Mouse (Mus musculus) limb, embryonic 10.5 days (tissue): ENCODE measurements around the gene Ccdc130. TPM values are rescaled to one million over a fixed set of nuclear protein-coding genes. Genes with fewer than 3 reads are reported as not detected.

Experiments
- DNase-seq: peaks from one replicate; pipeline ENCODE4 v3.0.0-alpha.2; 2017; ENCODE audit warnings: low spot score
- H3K27ac ChIP-seq: fragments of 300-500 bp; sonication (generic); 2 replicates; pipeline ENCODE4 v1.5.1; 2016; ENCODE audit warnings: mild to moderate bottlenecking
- H3K27me3 ChIP-seq: fragments of 300-500 bp; sonication (generic); 2 replicates; pipeline ENCODE4 v1.6.1; 2016; ENCODE audit warnings: low read depth, mild to moderate bottlenecking; ENCODE audit not compliant: poor library complexity, severe bottlenecking
- H3K36me3 ChIP-seq: fragments of 300-500 bp; sonication (generic); 2 replicates; pipeline ENCODE4 v1.6.1; 2016; ENCODE audit warnings: mild to moderate bottlenecking, moderate library complexity
- H3K4me1 ChIP-seq: fragments of 300-500 bp; sonication (generic); 2 replicates; pipeline ENCODE4 v1.6.1; 2016
- H3K4me3 ChIP-seq: fragments of 300-500 bp; sonication (generic); 2 replicates; pipeline ENCODE4 v1.5.1; 2016; ENCODE audit warnings: mild to moderate bottlenecking, moderate library complexity
- H3K9me3 ChIP-seq: fragments of 300-500 bp; sonication (generic); replicated peaks from 2 replicates; pipeline ENCODE4 v1.6.1; 2016; ENCODE audit warnings: mild to moderate bottlenecking
- WGBS: fragments of 180-500 bp; shearing (Covaris S2); methylation state at CpG from one replicate; pipeline ENCODE4 v1.1.7; 2016; 5-methylcytosine and 5-hydroxymethylcytosine counted together
- polyA plus RNA-seq: library from polyadenylated mRNA; unstranded; fragments of >200 nt; fragmentation: Nextera tagmentation; extraction: Ambion mirVana; gene quantifications from 2 replicates; pipeline ENCODE4 v1.2.1, GENCODE M21; 2016

The Ccdc130 gene
- polyA plus RNA-seq, 1 experiment from 2014 or later, result 22.9 TPM

DNA sequence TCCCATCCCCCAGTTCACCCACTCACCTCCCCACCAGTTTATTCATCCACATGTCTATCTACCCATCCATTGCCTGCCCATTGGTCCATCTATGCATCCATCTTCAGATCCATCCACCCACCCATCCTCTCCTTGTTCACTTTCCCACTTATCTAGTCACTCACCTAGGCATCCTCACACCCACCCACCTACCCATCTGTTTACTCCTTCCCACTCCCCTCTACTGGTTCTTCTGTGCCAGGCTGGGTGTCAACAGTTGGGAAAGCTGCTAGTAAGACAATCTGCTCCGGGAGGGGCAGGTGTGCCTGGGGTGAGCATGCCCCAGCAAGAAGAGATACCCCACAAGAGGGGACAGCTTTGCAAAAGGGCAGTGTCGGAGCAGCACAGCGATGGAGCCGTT, 9.1 kb downstream of the Ccdc130 start:
- Histone ChIP-seq H3K9me3 (no peaks in the 10 kb centered on the region), H3K4me1 (peaks cover 21% of the 10 kb centered on the region), H3K4me3 (no peak overlapping the region), H3K27ac (no peak overlapping the region), H3K36me3 (peaks cover 82% of the 10 kb centered on the region), H3K27me3 (no peaks in the 10 kb centered on the region)
- no peak for DNase-seq
- 91% methylated on average over 4 of the region's 4 CpGs for WGBS

DNA sequence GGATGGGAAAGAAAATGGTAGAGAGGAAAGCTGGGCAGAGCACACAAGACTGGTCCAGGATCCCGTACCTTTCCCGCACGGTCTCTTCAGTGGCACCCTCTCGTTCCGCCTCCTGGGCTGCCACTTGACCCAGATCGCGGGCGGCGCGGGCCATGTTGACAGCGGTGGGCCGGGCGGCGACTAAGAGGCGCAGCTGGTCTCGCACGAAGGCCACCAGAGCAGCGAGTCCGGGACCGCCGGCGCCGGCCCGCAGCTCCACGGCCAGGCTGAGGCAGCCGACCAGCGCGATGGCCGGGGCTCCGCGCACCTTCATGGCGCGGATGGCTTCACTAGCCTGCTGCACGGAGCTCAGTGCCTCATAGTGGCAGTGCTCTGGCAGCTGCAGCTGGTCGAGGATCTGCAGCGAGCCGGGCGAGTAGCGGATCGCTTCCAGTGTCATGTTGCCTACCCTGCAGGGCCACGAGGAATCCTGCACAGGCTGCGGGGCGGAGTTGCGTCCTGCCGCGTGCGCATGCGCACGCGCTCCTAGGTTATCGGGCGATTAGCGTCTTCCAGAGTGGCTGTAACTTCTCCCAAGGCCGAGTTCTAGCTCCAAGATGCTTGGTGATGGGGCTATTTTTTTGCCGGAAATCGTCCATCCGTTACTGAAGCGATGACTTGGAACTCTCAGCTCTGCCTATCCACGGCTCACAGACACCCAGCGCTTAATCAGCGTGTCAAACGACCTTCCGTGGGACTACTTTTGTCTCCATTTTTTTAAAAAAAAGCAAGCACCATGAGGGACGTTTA, 13.2 kb downstream of the Ccdc130 start, which contains the start of gene Mri1:
Mri1 (minus strand) TSS at position 505 of the 789 bp plus-strand sequence.
- Histone ChIP-seq H3K4me1 (peaks cover 25% of the 10 kb centered on the region), H3K9me3 (no peaks in the 10 kb centered on the region), H3K27ac (peak within 1 kb of the TSS; percentile 91), H3K36me3 (peaks cover 81% of the 10 kb centered on the region), H3K4me3 (peak within 1 kb of the TSS; percentile 87), H3K27me3 (no peaks in the 10 kb centered on the region)
- DNase-seq, result peak; percentile 90
- under 1% methylated on average over 64 of the region's 64 CpGs for WGBS

DNA sequence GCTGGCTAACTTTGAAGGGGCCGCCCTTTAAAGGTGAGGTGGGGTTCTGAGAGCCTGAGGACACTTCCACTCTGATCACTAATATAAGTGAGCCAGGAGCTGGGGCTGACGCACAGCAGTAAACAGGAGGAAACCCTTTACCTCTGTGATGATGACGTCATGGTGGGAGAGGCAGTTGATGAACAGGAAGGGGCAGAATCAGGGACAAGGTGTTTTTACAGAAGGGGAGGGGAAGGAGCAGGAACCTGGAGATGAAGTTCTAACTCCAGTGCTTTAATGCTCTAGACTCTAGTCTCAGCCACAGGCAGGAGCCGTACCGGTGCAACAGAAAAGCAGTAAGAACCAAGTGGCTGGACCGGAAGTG, 13.7 kb downstream of the Ccdc130 start:
- H3K4me3 ChIP-seq, result peak overlapping the region; percentile 87
- DNase-seq, result no peak
- WGBS, result 14% methylated on average over 6 of the region's 6 CpGs
- H3K27ac ChIP-seq, result peak overlapping the region; percentile 91
- peaks cover 25% of the 10 kb centered on the region for H3K4me1 ChIP-seq
- H3K36me3 ChIP-seq, result peaks cover 81% of the 10 kb centered on the region
- H3K27me3 ChIP-seq, result no peaks in the 10 kb centered on the region
- H3K9me3 ChIP-seq, result no peaks in the 10 kb centered on the region

DNA sequence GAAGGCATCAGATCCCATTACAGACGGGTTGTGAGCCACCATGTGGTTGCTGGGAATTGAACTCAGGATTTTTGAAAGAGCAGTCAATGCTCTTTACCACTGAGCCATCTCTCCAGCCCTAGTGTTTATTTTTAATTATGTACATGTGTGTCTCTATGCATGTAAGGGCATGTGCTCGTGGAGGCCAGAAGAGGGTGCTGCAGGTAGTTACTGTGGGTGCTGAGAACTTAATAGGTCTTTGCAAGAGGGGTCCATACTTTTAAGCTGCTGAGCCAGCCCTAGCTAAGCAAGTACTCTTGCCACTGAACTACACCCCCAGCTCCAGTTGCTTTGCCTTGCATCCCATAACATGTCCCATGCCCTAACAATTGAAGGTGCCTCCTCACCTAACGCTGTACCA, 14.3 kb downstream of the Ccdc130 start:
- Histone ChIP-seq H3K9me3 (no peaks in the 10 kb centered on the region), H3K36me3 (peaks cover 81% of the 10 kb centered on the region), H3K4me1 (peaks cover 25% of the 10 kb centered on the region), H3K27ac (peak overlapping the region; percentile 91; the same call in 1 of the 2 replicates), H3K27me3 (no peaks in the 10 kb centered on the region), H3K4me3 (peak overlapping the region; percentile 87)
- no peak for DNase-seq
- WGBS, result 87% methylated on average over 3 of the region's 3 CpGs

DNA sequence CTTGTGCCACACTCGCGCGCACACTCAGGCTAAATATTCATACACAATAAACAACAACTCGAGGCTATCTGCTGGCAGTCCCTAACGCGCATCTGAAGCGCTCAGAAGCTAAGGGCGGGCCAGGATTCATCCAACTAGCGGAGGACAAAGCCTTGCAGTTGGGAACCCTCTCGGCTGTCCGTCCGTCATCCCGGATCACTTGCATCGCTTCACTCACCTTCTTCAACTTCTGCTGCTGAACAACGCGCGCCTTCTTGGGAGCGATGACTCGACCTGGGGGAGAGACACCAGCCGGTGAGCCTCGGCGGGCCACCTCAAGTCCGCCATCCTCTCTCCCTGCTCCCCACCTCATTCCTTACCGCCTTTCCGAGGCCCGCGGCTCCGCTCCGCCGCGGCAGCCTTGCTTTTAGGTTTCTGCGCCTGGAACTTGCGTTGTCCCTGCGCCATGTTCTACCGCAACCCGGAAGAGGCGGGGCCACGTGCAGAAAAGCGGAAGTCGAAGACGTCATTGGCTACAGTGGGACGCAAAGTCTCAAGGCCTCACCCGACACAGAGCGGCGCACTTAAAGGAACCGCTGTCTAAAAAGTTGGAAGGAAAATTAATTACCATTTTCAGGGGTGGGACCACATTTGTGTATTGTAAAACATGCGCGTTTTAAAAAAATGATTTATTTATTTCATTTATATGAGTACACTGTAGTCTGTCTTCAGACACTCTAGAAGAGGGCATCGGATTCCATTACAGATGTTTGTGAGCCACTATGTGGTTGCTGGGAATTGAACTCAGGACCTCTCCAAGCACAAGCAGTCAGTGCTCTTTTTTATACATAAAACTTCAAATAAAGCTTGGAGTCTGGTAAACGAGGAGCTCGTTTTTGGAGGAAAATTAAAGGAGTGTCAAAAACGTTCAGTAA, 20.7 kb downstream of the Ccdc130 start, which contains the start of gene D8Ertd738e:
D8Ertd738e (minus strand) TSS at position 463 of the 914 bp plus-strand sequence.
- DNase-seq, result peak; percentile 90
- Histone ChIP-seq H3K27me3 (no peaks in the 10 kb centered on the region), H3K4me3 (peak within 1 kb of the TSS; percentile 91), H3K4me1 (peaks cover 7% of the 10 kb centered on the region; the same call in 1 of the 2 replicates), H3K36me3 (peaks cover 82% of the 10 kb centered on the region), H3K9me3 (no peaks in the 10 kb centered on the region), H3K27ac (peak within 1 kb of the TSS; percentile 87)
- WGBS, result 4% methylated on average over 52 of the region's 52 CpGs

DNA sequence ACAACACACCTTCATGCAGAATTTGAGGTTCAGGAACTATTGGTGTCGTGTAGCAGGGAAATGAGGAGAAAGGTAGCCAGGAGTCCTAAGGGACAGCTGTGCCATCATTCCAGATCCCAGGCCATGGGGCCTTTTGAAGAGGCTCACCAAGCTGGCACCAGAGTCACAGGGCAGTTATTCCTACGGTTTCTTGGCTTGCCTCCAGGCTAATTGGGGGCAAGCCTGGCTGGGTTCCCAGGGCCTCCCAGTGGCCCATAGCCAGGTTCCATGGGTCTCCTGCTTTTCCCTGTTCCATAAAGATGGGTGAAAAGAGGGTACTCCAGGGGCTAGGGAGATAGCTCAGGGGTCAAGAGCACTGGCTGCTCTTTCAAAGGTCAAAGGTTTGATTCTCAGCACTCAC, 28.4 kb downstream of the Ccdc130 start:
- Histone ChIP-seq H3K27ac (no peak overlapping the region), H3K36me3 (peaks cover 37% of the 10 kb centered on the region), H3K9me3 (no peaks in the 10 kb centered on the region), H3K4me3 (no peak overlapping the region), H3K27me3 (no peaks in the 10 kb centered on the region), H3K4me1 (peaks cover 10% of the 10 kb centered on the region)
- WGBS, result 83% methylated on average over 2 of the region's 2 CpGs
- no peak for DNase-seq

DNA sequence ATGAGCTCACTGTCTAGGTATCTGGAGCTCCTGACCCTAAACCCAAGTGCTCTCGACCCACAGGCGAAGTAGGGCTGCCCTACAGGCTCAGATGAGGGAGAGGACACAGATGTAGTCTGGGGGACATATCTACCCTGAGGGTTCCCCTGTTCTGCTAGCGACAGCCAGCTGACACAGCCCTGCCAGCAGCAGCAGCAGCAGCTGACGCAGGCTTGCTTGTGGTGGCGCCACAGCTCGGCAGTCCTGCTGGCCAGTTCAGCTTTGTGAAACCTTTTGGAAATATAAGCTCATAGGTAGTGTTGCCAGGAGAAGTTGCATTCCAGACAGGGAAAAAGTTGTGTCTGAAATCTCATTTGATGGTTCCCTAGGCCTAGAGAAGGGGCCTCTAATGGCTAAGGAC, 29.0 kb downstream of the Ccdc130 start:
- Histone ChIP-seq H3K27ac (no peak overlapping the region), H3K36me3 (peaks cover 30% of the 10 kb centered on the region), H3K27me3 (no peaks in the 10 kb centered on the region), H3K4me1 (peaks cover 13% of the 10 kb centered on the region), H3K9me3 (no peaks in the 10 kb centered on the region), H3K4me3 (no peak overlapping the region)
- DNase-seq, result no peak
- WGBS, result 62% methylated on average over 6 of the region's 6 CpGs

DNA sequence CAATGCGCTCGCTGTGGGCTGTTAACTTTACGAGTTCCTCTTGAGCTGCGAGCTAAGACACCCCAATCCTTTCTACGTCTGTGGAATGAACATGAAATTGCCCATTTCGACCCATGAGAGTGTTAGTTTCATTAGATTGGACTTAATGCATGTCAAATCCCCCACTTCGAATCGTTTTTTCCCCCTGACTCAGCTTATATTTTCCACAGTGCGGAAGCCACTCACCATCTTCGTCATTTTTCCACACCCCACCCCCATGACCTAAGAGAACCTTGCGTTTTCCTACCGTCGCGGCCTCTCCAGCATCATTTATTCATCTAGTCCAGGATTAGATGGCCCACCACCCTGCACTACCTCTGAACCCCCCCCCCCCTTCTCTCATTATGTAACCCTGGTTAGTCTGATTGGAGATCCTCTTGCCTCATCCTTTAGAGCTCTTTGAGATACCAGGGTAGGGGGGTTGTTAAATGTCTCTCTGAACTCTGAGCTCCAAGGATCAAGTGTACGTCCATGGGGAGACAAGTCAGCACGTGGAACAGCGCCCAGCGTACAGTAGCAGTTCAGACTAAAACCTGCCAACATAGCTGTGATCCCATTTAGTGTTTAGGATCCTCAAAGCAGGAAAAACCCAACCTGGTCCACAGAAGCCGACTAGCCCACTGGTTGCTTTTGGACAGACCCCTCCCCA, 32.5 kb downstream of the Ccdc130 start:
- WGBS, result 28% methylated on average over 19 of the region's 19 CpGs
- Histone ChIP-seq H3K36me3 (peaks cover 24% of the 10 kb centered on the region), H3K27me3 (no peaks in the 10 kb centered on the region), H3K4me1 (peaks cover 27% of the 10 kb centered on the region), H3K9me3 (no peaks in the 10 kb centered on the region), H3K27ac (peak overlapping the region; percentile 96), H3K4me3 (peak overlapping the region; percentile 96)
- DNase-seq, result no peak

DNA sequence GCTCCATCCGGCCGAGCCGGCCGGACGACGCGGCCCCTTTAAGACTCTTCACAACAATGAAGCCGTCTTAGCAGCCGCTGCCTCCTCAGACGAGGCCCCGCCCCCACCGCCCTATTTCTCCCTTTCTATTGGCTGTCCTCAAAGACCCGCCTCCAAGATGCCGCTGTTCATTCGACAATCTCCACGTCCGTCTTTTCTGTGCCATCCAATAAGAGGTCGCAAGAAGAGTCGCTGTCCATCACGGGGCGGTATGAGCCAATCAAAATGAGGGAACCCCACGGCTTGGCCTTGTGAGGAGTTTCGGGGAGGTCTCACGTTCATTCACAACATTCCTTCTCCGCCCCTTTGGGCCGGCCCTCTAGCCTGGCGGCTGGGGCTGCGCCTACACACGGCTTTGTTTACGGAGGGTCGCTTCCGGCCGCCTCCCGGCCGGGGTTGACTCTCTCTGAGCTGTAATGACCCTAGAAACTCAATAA, 33.1 kb downstream of the Ccdc130 start, which contains the start of gene Zswim4:
Zswim4 (minus strand) TSS at position 58 of the 476 bp plus-strand sequence.
- Histone ChIP-seq H3K27ac (peak within 1 kb of the TSS; percentile 96), H3K27me3 (no peaks in the 10 kb centered on the region), H3K4me1 (peaks cover 27% of the 10 kb centered on the region), H3K36me3 (peaks cover 31% of the 10 kb centered on the region), H3K9me3 (no peaks in the 10 kb centered on the region), H3K4me3 (peak within 1 kb of the TSS; percentile 96)
- DNase-seq, result peak; percentile 98
- WGBS, result under 1% methylated on average over 35 of the region's 35 CpGs

DNA sequence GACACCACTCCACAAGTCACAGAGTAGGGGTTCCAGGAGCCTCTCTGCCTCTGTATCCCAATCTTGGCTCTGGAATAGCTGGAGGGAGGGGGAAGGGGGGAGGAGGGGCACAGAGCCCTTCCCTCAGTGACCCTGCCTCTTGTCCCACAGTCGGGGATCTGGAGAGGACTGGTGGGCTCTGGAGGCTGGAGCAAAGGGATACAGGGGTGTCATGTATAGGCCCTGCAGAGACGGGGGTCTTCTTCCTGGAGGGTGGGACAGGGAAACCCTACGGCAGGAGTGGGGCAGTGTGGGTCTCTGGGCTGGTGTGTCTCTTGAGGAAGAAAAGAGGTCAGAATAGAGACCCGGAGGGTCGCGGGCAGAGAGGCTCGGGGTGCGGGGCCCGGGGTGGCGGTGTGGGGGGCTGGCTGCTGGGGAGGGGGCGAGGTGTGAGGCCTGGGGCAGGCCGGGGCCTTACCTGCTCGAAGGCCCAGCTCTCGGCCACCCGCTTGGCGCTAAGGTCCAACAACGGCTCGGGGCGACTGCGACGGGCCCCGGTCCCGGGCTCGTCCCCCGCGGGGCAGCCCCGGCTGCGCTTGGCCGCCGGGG, 33.7 kb downstream of the Ccdc130 start:
- H3K4me3 ChIP-seq, result peak overlapping the region; percentile 96
- H3K36me3 ChIP-seq, result peaks cover 36% of the 10 kb centered on the region
- H3K27me3 ChIP-seq, result no peaks in the 10 kb centered on the region
- under 1% methylated on average over 29 of the region's 30 CpGs for WGBS
- H3K9me3 ChIP-seq, result no peaks in the 10 kb centered on the region
- H3K27ac ChIP-seq, result peak overlapping the region; percentile 96
- peaks cover 27% of the 10 kb centered on the region for H3K4me1 ChIP-seq
- peak; percentile 45 for DNase-seq

DNA sequence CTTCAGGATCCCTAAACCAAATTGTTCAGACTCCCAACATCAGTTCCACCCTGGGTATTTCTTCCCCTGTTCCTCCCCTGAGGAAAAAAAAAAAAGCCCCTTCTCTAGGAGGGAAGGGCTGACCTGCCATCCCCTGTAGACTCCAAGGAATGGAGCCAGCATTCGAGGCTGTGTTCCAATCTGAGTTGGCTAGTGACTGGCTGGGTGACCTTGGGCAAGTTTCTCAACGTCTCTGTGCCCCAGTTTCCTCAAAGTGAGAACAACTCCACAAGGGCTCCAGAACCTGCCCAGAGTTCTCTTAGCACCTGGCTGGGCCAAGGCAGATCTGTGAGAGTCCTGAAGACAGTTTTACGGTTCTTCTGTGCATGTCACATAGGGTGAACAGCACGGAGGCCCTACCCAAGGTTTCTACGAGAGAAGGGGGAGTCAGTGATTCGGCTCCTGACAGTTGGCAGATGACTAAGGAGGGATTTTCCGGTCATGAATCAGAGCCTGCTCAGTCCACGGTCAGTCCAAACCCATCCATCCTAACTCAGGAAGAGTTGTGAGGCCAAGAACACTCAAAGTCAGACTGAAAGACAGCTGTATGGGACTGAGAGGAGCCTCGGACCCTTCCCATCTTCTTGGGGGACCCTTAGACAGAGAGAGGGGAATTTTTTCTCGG, 34.3 kb downstream of the Ccdc130 start:
- no peaks in the 10 kb centered on the region for H3K9me3 ChIP-seq
- peak overlapping the region; percentile 96 for H3K4me3 ChIP-seq
- H3K27ac ChIP-seq, result peak overlapping the region; percentile 96
- peaks cover 27% of the 10 kb centered on the region for H3K4me1 ChIP-seq
- peaks cover 42% of the 10 kb centered on the region for H3K36me3 ChIP-seq
- H3K27me3 ChIP-seq, result no peaks in the 10 kb centered on the region
- 38% methylated on average over 10 of the region's 10 CpGs for WGBS
- DNase-seq, result no peak
